Mouse (Mus musculus): ENCODE results near the gene Rnf183. TPM values are rescaled to one million over a fixed set of nuclear protein-coding genes. Genes with fewer than 3 reads are reported as not detected.
A peak's percentile ranks its signal among the peaks of the same experiment; 100 is the strongest.

The Rnf183 gene
- polyA plus RNA-seq, 2 experiments: not detected

DNA sequence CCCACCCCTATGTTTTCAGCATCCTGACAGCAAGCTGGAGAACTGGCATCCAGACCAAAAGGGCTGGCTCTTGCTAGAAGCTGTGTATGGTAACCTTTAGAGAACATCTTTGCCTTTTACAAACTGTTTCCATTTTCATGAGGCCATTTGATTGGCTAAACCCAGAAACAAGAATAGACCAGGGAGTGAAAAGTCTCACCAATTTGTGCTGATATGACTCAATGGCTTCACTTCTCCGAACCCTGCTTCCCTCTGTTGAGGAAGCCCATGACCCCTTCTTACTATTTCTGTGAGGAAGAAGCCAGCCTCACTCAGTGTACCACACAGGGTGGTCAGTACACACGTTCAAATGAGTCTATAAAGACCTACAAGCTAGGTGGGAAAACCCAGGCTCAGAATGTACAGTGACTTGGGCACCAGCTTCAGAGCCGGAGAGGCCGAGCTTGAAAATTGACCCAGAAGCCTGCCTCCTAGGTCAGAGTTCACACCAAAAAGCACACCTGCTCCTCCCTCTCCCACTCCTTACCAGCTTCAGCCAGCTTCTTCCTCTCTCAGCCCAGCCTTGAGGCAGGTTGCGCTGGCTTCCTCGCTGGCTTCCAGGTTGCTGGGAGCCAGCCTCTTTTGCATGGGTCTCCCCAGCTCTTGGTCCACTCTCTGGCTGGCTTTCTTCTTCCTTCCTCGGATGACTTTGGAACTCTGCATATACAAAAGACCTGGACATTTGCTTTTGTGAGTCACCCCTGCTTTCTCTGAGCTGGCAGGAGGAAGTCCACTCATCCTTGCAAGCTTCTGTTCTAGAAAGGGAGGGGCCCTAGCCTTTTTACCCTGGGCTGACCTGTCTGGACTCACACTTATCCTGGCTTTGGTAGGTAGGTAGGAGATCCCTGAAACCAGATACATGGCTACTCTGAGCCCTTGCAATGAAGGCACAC, 847 bp downstream of the Rnf183 start:
- DNase-seq (ENCODE audit: low read depth in 3 of 3, low spot score in 3 of 3) (no peak), ATAC-seq (ENCODE audit: insufficient read depth) (no peak)
- Histone ChIP-seq H3K27ac (no peak overlapping the region), H3K4me1 (replicated peaks; ENCODE audit: control insufficient read depth in 2 of 2, insufficient read depth in 2 of 2, low read length in 1 of 2) (peaks cover 12 to 15% of the 10 kb centered on the region in 2 experiments), H3K4me3 (ENCODE audit: insufficient read depth in 1 of 2, low read depth in 2 of 2, low read length in 2 of 2) (no peak overlapping the region), H3K4me2 (ENCODE audit: low read depth) (no peak overlapping the region), H3K9ac (replicated peaks) (no peak overlapping the region), H3K27me3 (ENCODE audit: control insufficient read depth, insufficient read depth, low read length) (no peaks in the 10 kb centered on the region), H3K36me3 (replicated peaks; ENCODE audit: control insufficient read depth, insufficient read depth, low read depth) (no peaks in the 10 kb centered on the region), H3K9me3 (ENCODE audit: control insufficient read depth, low read length) (no peaks in the 10 kb centered on the region)
- 56% methylated on average over 7 of the region's 7 CpGs for WGBS (ENCODE audit: insufficient replicate concordance)
- TF ChIP-seq CTCF (IDR thresholded peaks at IDR 0.05; ENCODE audit: low read depth) (no peak), EP300 (IDR thresholded peaks at IDR 0.05; ENCODE audit: low read depth) (no peak)

DNA sequence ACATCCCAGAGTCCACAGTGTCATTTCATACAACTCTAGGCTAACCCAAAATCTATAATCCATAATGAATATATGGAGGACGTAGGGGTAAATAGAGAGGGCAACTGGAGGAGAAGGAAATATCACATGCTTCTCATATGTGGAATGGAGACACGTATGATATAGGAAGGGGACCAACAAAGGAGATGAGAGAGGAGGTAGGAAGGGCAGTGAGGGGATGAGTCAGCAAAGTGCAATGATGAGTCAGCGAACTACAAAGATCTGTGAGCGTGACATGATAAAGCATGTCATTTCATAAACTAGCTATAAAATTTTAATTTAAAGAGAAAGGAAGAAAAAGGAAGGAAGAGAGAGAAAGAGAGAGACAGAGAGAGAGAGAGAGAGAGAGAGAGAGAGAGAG, 3.5 kb downstream of the Rnf183 start:
- ATAC-seq (ENCODE audit: insufficient read depth): peak; percentile 78
- Histone ChIP-seq H3K27me3 (ENCODE audit: control insufficient read depth, insufficient read depth, low read length) (no peaks in the 10 kb centered on the region), H3K9ac (replicated peaks) (no peak overlapping the region; the same call in 1 of the 2 replicates), H3K9me3 (ENCODE audit: control insufficient read depth, low read length) (no peaks in the 10 kb centered on the region), H3K36me3 (replicated peaks; ENCODE audit: control insufficient read depth, insufficient read depth, low read depth) (no peaks in the 10 kb centered on the region), H3K4me1 (replicated peaks; ENCODE audit: control insufficient read depth in 2 of 2, insufficient read depth in 2 of 2, low read length in 1 of 2) (peaks cover 12 to 15% of the 10 kb centered on the region in 2 experiments), H3K4me2 (ENCODE audit: low read depth) (peak overlapping the region; percentile 38), H3K27ac (peak overlapping the region; percentile 58), H3K4me3 (ENCODE audit: insufficient read depth in 1 of 2, low read depth in 2 of 2, low read length in 2 of 2) (no peak overlapping the region)
- TF ChIP-seq EP300 (IDR thresholded peaks at IDR 0.05; ENCODE audit: low read depth): peak; percentile 42
- no peak for TF ChIP-seq CTCF (IDR thresholded peaks at IDR 0.05; ENCODE audit: low read depth)
- peak; percentile 71 to 77 (median 73) for DNase-seq (ENCODE audit: low read depth in 3 of 3, low spot score in 3 of 3)
- 43% methylated on average over 4 of the region's 4 CpGs for WGBS (ENCODE audit: insufficient replicate concordance)

DNA sequence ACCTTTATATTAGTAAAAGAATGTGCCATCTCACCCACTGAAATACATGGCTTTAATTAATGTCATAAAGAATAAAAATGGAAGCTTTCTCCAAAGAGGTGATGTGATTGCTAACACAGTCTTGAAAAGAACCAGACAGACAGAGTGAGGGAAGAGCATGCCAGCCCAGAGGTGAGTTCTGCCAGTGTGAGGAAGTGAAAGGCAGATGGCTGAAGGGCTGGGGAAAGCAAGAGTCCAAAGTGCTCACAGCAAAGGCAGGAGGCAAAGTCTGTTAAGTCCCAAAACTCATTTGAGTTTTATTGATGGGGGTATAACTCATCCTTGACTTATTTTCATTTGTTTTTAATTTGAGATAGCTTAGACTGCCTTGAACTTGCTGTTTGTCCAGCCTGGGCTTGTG, 4.4 kb downstream of the Rnf183 start:
- no peak overlapping the region for H3K4me2 ChIP-seq (ENCODE audit: low read depth)
- H3K4me3 ChIP-seq (ENCODE audit: insufficient read depth in 1 of 2, low read depth in 2 of 2, low read length in 2 of 2): no peak overlapping the region
- H3K9ac ChIP-seq (replicated peaks): no peak overlapping the region
- no peaks in the 10 kb centered on the region for H3K36me3 ChIP-seq (replicated peaks; ENCODE audit: control insufficient read depth, insufficient read depth, low read depth)
- H3K27me3 ChIP-seq (ENCODE audit: control insufficient read depth, insufficient read depth, low read length): no peaks in the 10 kb centered on the region
- no peak for ATAC-seq (ENCODE audit: insufficient read depth)
- peaks cover 12 to 15% of the 10 kb centered on the region in 2 experiments for H3K4me1 ChIP-seq (replicated peaks; ENCODE audit: control insufficient read depth in 2 of 2, insufficient read depth in 2 of 2, low read length in 1 of 2)
- H3K9me3 ChIP-seq (ENCODE audit: control insufficient read depth, low read length): no peaks in the 10 kb centered on the region
- DNase-seq (ENCODE audit: low read depth in 3 of 3, low spot score in 3 of 3): no peak
- H3K27ac ChIP-seq: no peak overlapping the region
- TF ChIP-seq CTCF (IDR thresholded peaks at IDR 0.05; ENCODE audit: low read depth): no peak
- TF ChIP-seq EP300 (IDR thresholded peaks at IDR 0.05; ENCODE audit: low read depth): no peak

DNA sequence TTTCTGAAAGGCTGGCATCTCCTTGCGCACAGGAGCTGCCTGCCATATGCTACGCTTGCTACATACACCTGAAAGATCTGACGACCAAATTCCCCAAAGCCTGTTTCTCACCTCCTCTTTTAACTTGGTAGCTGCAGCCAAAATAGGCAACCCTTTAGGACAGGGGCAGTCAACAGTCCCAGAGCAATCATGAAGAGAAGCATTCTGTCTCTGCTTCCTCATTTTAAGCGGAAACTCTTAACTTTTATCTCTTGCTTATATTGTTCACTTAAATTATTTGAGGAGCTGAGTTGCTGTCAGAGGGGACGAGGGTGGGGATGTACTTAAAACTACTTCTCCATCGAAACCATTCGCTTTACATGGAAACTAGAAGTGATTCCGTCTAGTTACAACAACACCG, 5.4 kb downstream of the Rnf183 start:
- TF ChIP-seq EP300 (IDR thresholded peaks at IDR 0.05; ENCODE audit: low read depth) (no peak), CTCF (IDR thresholded peaks at IDR 0.05; ENCODE audit: low read depth) (no peak)
- DNase-seq (ENCODE audit: low read depth in 3 of 3, low spot score in 3 of 3): no peak
- no peaks in the 10 kb centered on the region for H3K9me3 ChIP-seq (ENCODE audit: control insufficient read depth, low read length)
- no peak overlapping the region for H3K4me3 ChIP-seq (ENCODE audit: insufficient read depth in 1 of 2, low read depth in 2 of 2, low read length in 2 of 2)
- H3K4me1 ChIP-seq (replicated peaks; ENCODE audit: control insufficient read depth in 2 of 2, insufficient read depth in 2 of 2, low read length in 1 of 2): peaks cover 12 to 15% of the 10 kb centered on the region in 2 experiments
- H3K36me3 ChIP-seq (replicated peaks; ENCODE audit: control insufficient read depth, insufficient read depth, low read depth): peaks cover 7% of the 10 kb centered on the region; the same call in 1 of the 2 replicates
- ATAC-seq (ENCODE audit: insufficient read depth): no peak
- no peak overlapping the region for H3K4me2 ChIP-seq (ENCODE audit: low read depth)
- no peak overlapping the region for H3K9ac ChIP-seq (replicated peaks)
- no peaks in the 10 kb centered on the region for H3K27me3 ChIP-seq (ENCODE audit: control insufficient read depth, insufficient read depth, low read length)
- H3K27ac ChIP-seq: no peak overlapping the region
- WGBS (ENCODE audit: insufficient replicate concordance): 70% methylated on average over 9 of the region's 9 CpGs

DNA sequence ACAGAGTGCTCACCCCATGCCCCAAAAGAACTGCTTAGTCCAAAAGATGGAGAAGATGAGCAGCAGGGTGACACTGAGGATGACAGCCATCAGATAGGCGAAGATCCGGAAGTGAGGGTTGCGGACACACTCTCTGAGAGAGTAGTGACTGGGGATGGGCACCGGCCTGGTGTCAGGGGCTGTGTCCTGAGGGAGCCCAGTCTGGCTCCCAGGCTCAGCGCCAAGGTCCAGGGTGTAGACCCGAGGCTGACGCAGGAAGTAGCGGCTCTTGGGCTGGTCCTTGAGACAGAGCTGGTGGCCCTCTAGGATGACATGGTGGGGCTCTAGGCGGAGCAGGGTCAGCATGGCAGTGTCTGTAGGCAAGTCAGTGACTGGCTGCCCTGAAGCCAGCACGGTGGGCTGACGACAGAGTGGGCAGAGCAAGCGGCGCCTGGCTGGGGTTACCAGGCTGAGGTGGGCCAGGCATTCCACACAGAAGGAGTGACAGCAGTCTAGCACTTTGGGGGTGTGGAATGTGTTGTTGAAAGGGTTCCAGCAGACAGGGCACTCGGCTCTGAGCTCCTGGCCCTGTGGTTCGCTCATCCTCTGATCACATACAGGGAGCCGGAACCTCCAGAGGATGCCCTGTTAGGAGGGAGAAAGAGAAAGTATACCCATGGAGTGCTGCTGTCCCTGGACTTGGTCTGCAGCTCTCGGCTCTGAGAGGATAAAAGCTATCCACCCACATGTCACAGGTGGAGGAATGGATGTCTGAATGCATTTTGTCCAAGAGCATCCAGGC, 6.9 kb downstream of the Rnf183 start:
- Histone ChIP-seq H3K27ac (no peak overlapping the region), H3K4me1 (replicated peaks; ENCODE audit: control insufficient read depth in 2 of 2, insufficient read depth in 2 of 2, low read length in 1 of 2) (peaks cover 12 to 15% of the 10 kb centered on the region in 2 experiments), H3K9ac (replicated peaks) (no peak overlapping the region), H3K4me3 (ENCODE audit: insufficient read depth in 1 of 2, low read depth in 2 of 2, low read length in 2 of 2) (no peak overlapping the region), H3K9me3 (ENCODE audit: control insufficient read depth, low read length) (no peaks in the 10 kb centered on the region), H3K36me3 (replicated peaks; ENCODE audit: control insufficient read depth, insufficient read depth, low read depth) (peaks cover 18% of the 10 kb centered on the region), H3K4me2 (ENCODE audit: low read depth) (no peak overlapping the region), H3K27me3 (ENCODE audit: control insufficient read depth, insufficient read depth, low read length) (no peaks in the 10 kb centered on the region)
- 55% methylated on average over 17 of the region's 17 CpGs for WGBS (ENCODE audit: insufficient replicate concordance)
- DNase-seq (ENCODE audit: low read depth in 3 of 3, low spot score in 3 of 3): no peak
- no peak for ATAC-seq (ENCODE audit: insufficient read depth)
- TF ChIP-seq EP300 (IDR thresholded peaks at IDR 0.05; ENCODE audit: low read depth): no peak
- TF ChIP-seq CTCF (IDR thresholded peaks at IDR 0.05; ENCODE audit: low read depth): no peak
